In genomic region chr12:79949101-79949824, GRCm38 (mm10) we compare ENCODE assay signal across 8 mouse cellular contexts.
A peak's percentile ranks its signal among the peaks of the same experiment; 100 is the strongest.
DNase-seq lines count a peak whose midpoint lies in the region; ATAC-seq and TF ChIP-seq lines count a peak whose summit lies in the region.

No protein-coding gene starts in this region.

- 42% methylated on average over 13 of the region's 14 CpGs for WGBS in forebrain, embryonic 13.5 days
- WGBS in forebrain, postnatal 0 days = 49% methylated on average over 14 of the region's 14 CpGs
- 30% methylated on average over 14 of the region's 14 CpGs for WGBS in intestine, embryonic 15.5 days

- H3K36me3 ChIP-seq in forebrain, embryonic 13.5 days (ENCODE audit: poor library complexity, severe bottlenecking) = no peaks in the 10 kb centered on the region
- H3K36me3 ChIP-seq in forebrain, postnatal 0 days (ENCODE audit: insufficient read depth) = no peaks in the 10 kb centered on the region
- no peaks in the 10 kb centered on the region for H3K36me3 ChIP-seq in intestine, embryonic 15.5 days

- no peak for TF ChIP-seq CTCF in forebrain, postnatal 0 days (IDR thresholded peaks at IDR 0.05; ENCODE audit: low read depth)

- no peaks in the 10 kb centered on the region for H3K27me3 ChIP-seq in forebrain, embryonic 13.5 days
- H3K27me3 ChIP-seq in forebrain, postnatal 0 days (ENCODE audit: insufficient read depth, low read length) = no peaks in the 10 kb centered on the region
- no peaks in the 10 kb centered on the region for H3K27me3 ChIP-seq in intestine, embryonic 15.5 days (replicated peaks)

- H3K4me3 ChIP-seq in forebrain, embryonic 13.5 days = no peak overlapping the region
- no peak overlapping the region for H3K4me3 ChIP-seq in forebrain, postnatal 0 days (ENCODE audit: low read depth, low read length)
- no peak overlapping the region for H3K4me3 ChIP-seq in intestine, embryonic 15.5 days (replicated peaks)

- H3K27ac ChIP-seq in forebrain, embryonic 13.5 days = 0 out of 2 replicates have a peak overlapping the region, but pooled peaks have one; percentile 10
- H3K27ac ChIP-seq in forebrain, postnatal 0 days (ENCODE audit: low read depth, low read length) = no peak overlapping the region
- peak overlapping the region; percentile 88 for H3K27ac ChIP-seq in intestine, embryonic 15.5 days

- H3K9me3 ChIP-seq in forebrain, embryonic 13.5 days (replicated peaks) = no peaks in the 10 kb centered on the region
- no peaks in the 10 kb centered on the region for H3K9me3 ChIP-seq in forebrain, postnatal 0 days (ENCODE audit: low read length)
- H3K9me3 ChIP-seq in intestine, embryonic 15.5 days = no peaks in the 10 kb centered on the region

- peaks cover 15% of the 10 kb centered on the region for H3K4me1 ChIP-seq in forebrain, embryonic 13.5 days
- H3K4me1 ChIP-seq in forebrain, postnatal 0 days (ENCODE audit: insufficient read depth) = no peaks in the 10 kb centered on the region
- peaks cover 46% of the 10 kb centered on the region for H3K4me1 ChIP-seq in intestine, embryonic 15.5 days (replicated peaks)

- no peak for DNase-seq in forebrain, postnatal 0 days
- peak; percentile 53 to 84 for DNase-seq in gastrocnemius, postnatal 4 days (ENCODE audit: low spot score in 2 of 2)
- peak; percentile 85 for DNase-seq in lung, postnatal 10 days
- peak; percentile 85 for DNase-seq in testis, postnatal 14 days (ENCODE audit: low spot score)
- no peak for DNase-seq in spleen, adult 18-20 months
- DNase-seq in thymus, postnatal 36 days = no peak

- no peak overlapping the region for H3K4me2 ChIP-seq in forebrain, embryonic 13.5 days
- no peak overlapping the region for H3K4me2 ChIP-seq in forebrain, postnatal 0 days (ENCODE audit: low read depth)
- no peak overlapping the region for H3K4me2 ChIP-seq in intestine, embryonic 15.5 days (replicated peaks)

- no peak overlapping the region for H3K9ac ChIP-seq in forebrain, embryonic 13.5 days
- no peak overlapping the region for H3K9ac ChIP-seq in forebrain, postnatal 0 days
- no peak overlapping the region for H3K9ac ChIP-seq in intestine, embryonic 15.5 days

- ATAC-seq in forebrain, embryonic 13.5 days = no peak
- no peak for ATAC-seq in forebrain, postnatal 0 days
- peak; percentile 75 for ATAC-seq in intestine, embryonic 15.5 days

Comparison
In these comparisons a context has a peak if more than half of its experiments do, and no peak if none do; other contexts are left out.
1. DNase-seq: peak in gastrocnemius, postnatal 4 days (2 of 2), lung, postnatal 10 days (single experiment) and testis, postnatal 14 days (single experiment); none in forebrain, postnatal 0 days (single experiment), spleen, adult 18-20 months (0 of 2) and thymus, postnatal 36 days (0 of 2).